Mouse (Mus musculus): ENCODE data around the gene Wdcp.

DNA sequence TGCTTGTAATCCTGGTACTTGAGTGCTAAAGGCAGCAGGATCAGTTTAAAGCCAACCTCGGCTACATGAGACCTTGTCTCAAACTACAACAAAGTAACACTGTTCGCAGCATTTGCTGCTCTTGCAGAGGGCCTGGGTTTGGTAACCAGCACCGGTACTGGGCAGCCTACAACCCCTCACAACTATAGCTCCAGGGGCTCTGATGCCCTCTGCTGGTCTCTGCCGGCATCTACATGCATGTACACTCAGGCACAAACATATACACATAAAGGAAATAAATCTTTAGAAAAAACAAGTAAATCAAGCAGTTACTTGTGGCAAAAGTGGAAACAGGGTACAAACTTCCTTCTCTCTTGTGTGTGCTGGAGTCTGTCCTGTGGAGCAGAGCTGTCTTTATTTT, 19.6 kb downstream of the Wdcp start:
- TF ChIP-seq CTCF (IDR thresholded peaks at IDR 0.05; ENCODE audit: low read depth, low read length) (peak; percentile 44), POLR2A (IDR thresholded peaks at IDR 0.05; ENCODE audit: extremely low read depth, insufficient read depth, low read length) (no peak)

All from liver, adult 2 months (tissue).